Mouse (Mus musculus) lung, postnatal 0 days (tissue): ENCODE results near the gene Mrpl23.

Source experiments
- CTCF ChIP-seq: IDR thresholded peaks from 2 replicates; pipeline ENCODE4 v1.5.1; 2016; ENCODE audit warnings: antibody characterized with exemption, mild to moderate bottlenecking
- EP300 ChIP-seq: IDR thresholded peaks from 2 replicates; pipeline ENCODE4 v1.6.1; 2016; ENCODE audit warnings: antibody characterized with exemption, mild to moderate bottlenecking, control low read depth

DNA sequence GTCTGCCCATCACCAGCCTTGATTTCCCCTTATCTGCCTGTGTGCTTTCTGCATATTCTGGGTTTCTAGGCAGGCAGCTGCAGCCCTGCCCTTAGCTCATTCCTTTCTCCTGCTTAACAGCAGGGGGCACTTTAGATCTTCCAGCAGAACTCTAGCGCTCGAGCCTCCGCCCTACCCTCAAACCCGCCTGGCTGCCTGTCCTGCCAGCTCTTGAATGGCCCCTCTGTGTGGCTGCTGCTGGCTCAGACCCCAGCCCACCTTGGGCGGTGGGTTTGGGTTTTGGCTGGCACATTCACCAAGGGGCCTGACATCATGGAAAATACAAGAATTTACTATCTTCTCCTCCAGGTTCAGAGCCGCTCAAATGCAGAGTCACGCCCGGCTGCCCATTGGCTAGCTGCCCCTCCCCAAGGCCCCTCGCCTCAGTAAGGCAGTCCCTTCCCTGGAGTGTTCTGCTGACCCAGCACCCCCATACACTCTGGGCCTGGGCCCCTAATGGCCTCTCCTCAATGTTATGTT lies 45.1 kb upstream of the Mrpl23 start:
- TF ChIP-seq CTCF = peak; percentile 78
- no peak for TF ChIP-seq EP300
